Mouse (Mus musculus) G1E (cell line): ENCODE data around the gene Bach2.

ENCODE experiments used
- CTCF ChIP-seq: IDR thresholded peaks from 2 replicates; pipeline ENCODE4 v1.5.1; 2012; ENCODE audit warnings: low read depth, low read length, inconsistent platforms, mixed read lengths
- GATA1 ChIP-seq: IDR thresholded peaks from 2 replicates; pipeline ENCODE4 v1.6.1; 2012; ENCODE audit warnings: borderline replicate concordance, low read length, inconsistent platforms, mixed read lengths
- POLR2AphosphoS5 ChIP-seq: IDR thresholded peaks from 2 replicates; pipeline ENCODE4 v1.6.1; 2012; ENCODE audit warnings: low read depth, low read length, inconsistent platforms; ENCODE audit not compliant: insufficient replicate concordance
- TAL1 ChIP-seq: conservative IDR thresholded peaks from 2 replicates; pipeline ENCODE4 v1.6.1; 2012; ENCODE audit warnings: low read depth, low read length, inconsistent platforms, mixed read lengths

DNA sequence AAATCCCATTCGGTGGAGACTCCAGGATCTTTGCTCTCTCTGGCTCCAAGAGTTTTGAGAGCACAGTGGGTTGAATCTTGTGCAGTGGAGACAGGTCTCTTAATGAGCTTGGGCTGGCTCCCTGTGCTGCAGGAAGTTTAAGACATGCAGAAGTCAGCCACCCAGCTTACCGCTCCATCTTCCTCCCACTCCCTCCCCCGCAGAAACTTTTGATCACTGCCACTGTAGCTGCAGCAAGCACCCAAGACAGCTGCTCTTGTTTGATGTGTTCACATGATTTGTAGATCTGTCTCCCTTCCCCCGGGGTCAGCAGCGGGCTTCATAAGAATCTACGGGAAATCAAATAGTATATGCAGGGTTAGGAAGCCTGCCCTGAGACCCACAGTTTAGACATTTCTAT is 321.6 kb downstream of the Bach2 start:
- TF ChIP-seq CTCF, result no peak
- no peak for TF ChIP-seq TAL1
- TF ChIP-seq GATA1, result no peak
- no peak for TF ChIP-seq POLR2AphosphoS5
